Mouse (Mus musculus) bone marrow macrophage, adult 2 months (primary cell): ENCODE data around the gene Gm20547. TPM values are rescaled to one million over a fixed set of nuclear protein-coding genes. Genes with fewer than 3 reads are reported as not detected.

Source experiments
- H3K27ac ChIP-seq: 2 replicates; pipeline ENCODE4 v1.5.1; 2012; ENCODE audit warnings: low read depth, low read length; ENCODE audit not compliant: insufficient read depth
- H3K4me1 ChIP-seq: 2 replicates; pipeline ENCODE4 v1.6.1; 2012; ENCODE audit warnings: low read length; ENCODE audit not compliant: control insufficient read depth, insufficient read depth
- H3K4me3 ChIP-seq: 2 replicates; pipeline ENCODE4 v1.5.1; 2012; ENCODE audit warnings: mild to moderate bottlenecking, low read length, moderate library complexity; ENCODE audit not compliant: insufficient read depth
- CTCF ChIP-seq: IDR thresholded peaks from 2 replicates; pipeline ENCODE4 v1.5.1; 2012; ENCODE audit warnings: low read depth, mild to moderate bottlenecking, low read length, moderate library complexity
- POLR2A ChIP-seq: IDR thresholded peaks from 2 replicates; pipeline ENCODE4 v1.6.1; 2012; ENCODE audit warnings: mild to moderate bottlenecking, low read depth, low read length, borderline replicate concordance
- polyA plus RNA-seq: library from polyadenylated mRNA; stranded (reverse); fragments of >200 nt; gene quantifications from 2 replicates; pipeline ENCODE4 v1.2.4, GENCODE M21; 2012; ENCODE audit not compliant: missing spikeins, insufficient read depth, insufficient read length

Gene Gm20547
- 0.27 TPM in 1 of 2 replicates, not detected in the other for polyA plus RNA-seq

- H3K27ac ChIP-seq: peak within 1 kb of the TSS; percentile 22
- TF ChIP-seq POLR2A (no peak), CTCF (no peak)
- no peak within 1 kb of the TSS for H3K4me3 ChIP-seq
- peaks cover 21% of the 10 kb centered on the region for H3K4me1 ChIP-seq
Observed at GRCm38 (mm10) chr17:34881683-34882310, at the start of gene Gm20547. TSS of gene Gm20547 (minus strand) at chr17:34882042.

DNA sequence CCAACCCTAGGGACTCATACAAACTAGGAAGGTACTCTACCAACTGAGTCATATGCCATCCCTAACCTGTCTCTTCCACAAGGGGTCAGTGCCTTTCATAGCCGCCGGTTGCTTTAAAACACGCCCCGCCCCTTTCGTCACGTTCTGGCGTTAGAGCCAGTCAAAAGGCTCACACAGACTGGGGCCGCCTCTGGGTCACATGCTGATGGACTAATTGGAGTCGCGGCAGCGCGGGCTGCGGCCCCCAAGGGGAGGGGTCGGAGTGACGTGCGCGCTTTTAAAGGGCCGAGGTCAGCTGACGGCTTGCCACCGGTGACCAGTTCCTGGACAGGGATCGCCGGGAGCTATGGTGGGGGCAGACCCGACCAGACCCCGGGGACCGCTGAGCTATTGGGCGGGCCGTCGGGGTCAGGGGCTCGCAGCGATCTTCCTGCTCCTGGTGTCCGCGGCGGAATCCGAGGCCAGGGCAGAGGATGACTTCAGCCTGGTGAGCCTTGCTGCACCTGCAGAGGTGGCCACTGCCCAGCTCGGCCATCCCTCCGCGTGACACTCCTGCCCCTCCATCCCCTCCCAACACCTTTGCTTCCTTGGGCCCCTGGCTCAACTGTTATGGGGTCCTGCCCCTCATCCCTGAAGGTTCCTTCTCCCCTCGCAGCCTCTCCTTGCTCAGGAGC lies 49.4 kb upstream of the Gm20547 start, which contains the start of gene Neu1:
Gene Neu1, plus strand, starts transcription at position 193 of the 674 bp plus-strand sequence.
- Histone ChIP-seq H3K4me1 (peaks cover 32% of the 10 kb centered on the region), H3K4me3 (peak within 1 kb of the TSS; percentile 88), H3K27ac (peak within 1 kb of the TSS; percentile 62)
- TF ChIP-seq POLR2A (peak; percentile 89; the same call in 1 of the 2 replicates), CTCF (no peak)

DNA sequence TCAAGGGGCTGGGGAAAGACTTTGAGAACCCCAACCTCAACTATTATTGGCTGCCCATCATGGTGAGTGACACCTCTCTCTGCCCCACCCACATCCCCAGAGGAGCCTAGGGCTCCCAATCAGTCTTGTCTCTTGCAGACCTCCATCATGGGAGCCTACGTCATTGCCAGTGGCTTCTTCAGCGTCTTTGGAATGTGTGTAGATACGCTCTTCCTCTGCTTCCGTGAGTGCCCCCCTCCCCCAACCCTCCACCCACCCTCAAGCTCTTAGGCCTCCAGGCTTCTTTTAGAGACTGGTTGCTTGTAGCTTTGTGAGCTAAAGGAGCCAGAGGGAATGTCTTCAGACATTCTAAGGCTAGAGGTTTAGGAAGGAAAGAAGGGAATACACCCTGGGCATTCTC lies 47.0 kb upstream of the Gm20547 start:
- no peak for TF ChIP-seq POLR2A
- no peak for TF ChIP-seq CTCF
- peaks cover 22% of the 10 kb centered on the region for H3K4me1 ChIP-seq
- H3K27ac ChIP-seq: no peak overlapping the region
- H3K4me3 ChIP-seq: no peak overlapping the region

DNA sequence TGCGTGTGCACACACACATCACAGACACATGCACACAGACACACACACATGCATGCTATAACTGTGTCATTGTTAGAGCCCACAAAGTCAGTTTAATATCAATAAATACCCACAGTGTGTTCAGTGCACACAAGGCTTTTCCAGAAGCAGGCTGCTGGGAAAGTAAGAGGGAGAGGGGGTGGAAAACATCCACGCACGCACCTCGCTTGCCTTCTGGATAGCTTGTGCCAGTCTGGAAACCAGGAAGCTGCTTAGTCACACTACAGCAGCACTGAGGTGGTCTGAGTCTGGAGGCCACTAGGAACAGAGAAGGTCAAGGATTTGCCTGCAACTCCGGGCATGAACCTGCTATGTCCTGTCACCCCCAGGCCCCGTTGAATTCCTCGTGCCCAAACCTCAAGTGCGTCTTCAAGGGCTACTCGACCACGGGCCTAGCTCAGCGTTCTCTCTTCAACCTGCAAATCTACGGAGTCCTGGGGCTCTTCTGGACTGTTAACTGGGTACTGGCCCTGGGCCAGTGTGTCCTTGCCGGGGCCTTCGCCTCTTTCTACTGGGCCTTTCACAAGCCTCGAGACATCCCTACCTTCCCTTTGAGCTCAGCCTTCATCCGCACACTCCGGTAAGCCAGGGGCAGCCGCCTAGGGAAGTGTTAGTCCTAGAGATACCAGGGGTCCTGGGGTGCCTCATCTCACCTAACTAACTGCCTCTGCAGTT lies 45.6 kb upstream of the Gm20547 start:
- no peak overlapping the region for H3K27ac ChIP-seq
- H3K4me1 ChIP-seq: peaks cover 15% of the 10 kb centered on the region
- no peak overlapping the region for H3K4me3 ChIP-seq
- TF ChIP-seq POLR2A: no peak
- TF ChIP-seq CTCF: no peak

DNA sequence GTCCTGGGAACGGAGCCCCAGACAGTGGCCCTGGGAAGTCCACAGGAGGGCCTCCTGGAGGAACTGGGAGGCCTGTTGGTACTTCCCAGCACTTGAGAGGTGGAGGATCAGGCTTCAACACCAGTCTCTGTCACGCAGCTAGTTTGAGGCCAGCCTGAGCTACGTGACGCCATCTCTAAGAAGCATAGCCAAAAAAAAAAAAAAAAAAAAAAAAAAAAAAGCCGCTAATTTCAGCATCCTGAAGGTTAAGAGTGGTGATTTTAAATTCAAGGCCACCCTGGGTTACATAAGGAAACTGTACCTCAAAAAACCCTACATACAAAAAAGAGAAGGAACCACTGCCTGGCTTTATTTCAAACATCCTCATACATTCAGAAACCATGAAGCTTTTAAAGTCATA lies 42.4 kb upstream of the Gm20547 start:
- Histone ChIP-seq H3K27ac (peak overlapping the region; percentile 85), H3K4me3 (no peak overlapping the region), H3K4me1 (peaks cover 12% of the 10 kb centered on the region)
- TF ChIP-seq CTCF: no peak
- TF ChIP-seq POLR2A: no peak

DNA sequence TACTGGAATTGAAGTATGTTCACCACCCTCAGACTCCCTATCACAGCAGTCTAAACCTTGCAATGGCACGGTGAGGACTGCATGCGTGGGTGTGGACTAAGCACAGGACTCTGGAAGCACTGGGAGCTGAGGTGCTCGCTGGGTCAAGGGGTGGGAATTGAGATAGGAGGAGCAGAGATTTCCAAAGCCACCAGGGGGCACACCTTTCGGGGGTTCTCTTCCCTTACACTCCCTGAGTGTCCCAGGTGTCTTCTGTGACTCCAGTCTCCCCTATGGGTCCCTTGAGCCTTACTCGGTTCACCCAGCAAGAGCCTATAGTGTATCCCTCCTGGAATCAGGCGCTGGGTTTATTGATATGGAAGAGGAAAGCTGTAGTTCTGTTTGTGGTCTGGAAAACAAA lies 41.1 kb upstream of the Gm20547 start:
- Histone ChIP-seq H3K4me3 (no peak overlapping the region), H3K27ac (no peak overlapping the region), H3K4me1 (peaks cover 12% of the 10 kb centered on the region)
- peak; percentile 8; the same call in 1 of the 2 replicates for TF ChIP-seq CTCF
- TF ChIP-seq POLR2A: no peak

DNA sequence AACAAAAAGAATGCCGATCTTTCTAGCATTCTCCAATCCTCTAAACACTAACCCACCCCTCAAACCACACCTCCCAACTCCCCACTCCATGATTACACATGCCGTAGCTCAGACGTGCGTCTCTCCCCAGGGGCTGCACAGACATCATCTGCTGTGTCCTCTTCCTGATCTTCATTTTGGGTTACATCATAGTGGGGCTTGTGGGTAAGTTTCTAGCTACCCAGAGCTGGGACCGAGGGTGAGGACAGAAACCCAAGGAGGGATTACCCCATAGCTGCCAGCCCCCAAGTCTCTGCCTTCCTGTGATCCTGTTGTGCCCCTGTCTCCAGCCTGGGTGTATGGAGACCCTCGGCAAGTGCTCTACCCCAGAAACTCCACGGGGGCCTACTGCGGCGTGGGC lies 35.3 kb upstream of the Gm20547 start:
- no peak overlapping the region for H3K4me3 ChIP-seq
- TF ChIP-seq POLR2A: no peak
- no peak for TF ChIP-seq CTCF
- no peak overlapping the region for H3K27ac ChIP-seq
- no peaks in the 10 kb centered on the region for H3K4me1 ChIP-seq

DNA sequence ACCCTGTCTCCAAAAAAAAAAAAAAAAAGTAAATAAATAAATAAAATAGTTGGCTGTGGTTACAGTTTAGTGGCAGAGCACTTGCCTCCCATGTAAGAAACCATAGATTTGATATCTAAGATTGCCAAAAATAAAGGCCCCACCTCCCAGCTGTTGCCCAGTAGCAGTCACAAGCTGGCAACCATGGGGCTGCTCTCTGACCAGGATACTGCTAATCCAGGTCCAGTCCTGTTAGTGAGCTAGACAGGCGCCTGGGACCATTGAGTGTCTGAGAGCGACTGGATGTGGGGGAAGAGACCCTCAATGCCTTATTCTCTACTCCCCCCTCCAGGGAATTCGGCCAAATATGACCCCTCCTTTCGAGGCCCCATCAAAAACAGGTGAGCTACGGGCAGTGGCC lies 34.5 kb upstream of the Gm20547 start:
- Histone ChIP-seq H3K4me1 (no peaks in the 10 kb centered on the region), H3K4me3 (no peak overlapping the region), H3K27ac (no peak overlapping the region)
- no peak for TF ChIP-seq CTCF
- no peak for TF ChIP-seq POLR2A

GRCm38 (mm10) chr17:34915410-34915831 lies 33.6 kb upstream of the Gm20547 start:
- H3K4me3 ChIP-seq: no peak overlapping the region
- no peak for TF ChIP-seq POLR2A
- TF ChIP-seq CTCF: no peak
- H3K27ac ChIP-seq: no peak overlapping the region
- no peaks in the 10 kb centered on the region for H3K4me1 ChIP-seq

- no peak within 1 kb of the TSS for H3K27ac ChIP-seq
- no peaks in the 10 kb centered on the region for H3K4me1 ChIP-seq
- TF ChIP-seq CTCF (no peak), POLR2A (no peak)
- no peak within 1 kb of the TSS for H3K4me3 ChIP-seq
Observed at GRCm38 (mm10) chr17:34913930-34914665, 32.3 kb upstream of the Gm20547 start, which contains the start of gene Slc44a4. TSS of gene Slc44a4 (plus strand) at chr17:34914466.
